Mouse (Mus musculus) forebrain, embryonic 16.5 days (tissue): Measurements from ENCODE around the gene Pced1b. TPM values are rescaled to one million over a fixed set of nuclear protein-coding genes. Genes with fewer than 3 reads are reported as not detected.

Experiments
- ATAC-seq: fragments of 200-750 bp; cut with Nextera tagmentation; 2 replicates; pipeline ENCODE4 v1.8.0; 2017; ENCODE audit warnings: mild to moderate bottlenecking, moderate library complexity
- H3K27ac ChIP-seq: fragments of 300-500 bp; sonication (generic); 2 replicates; pipeline ENCODE4 v1.5.1; 2014; ENCODE audit warnings: low read length, control low read depth
- H3K27me3 ChIP-seq: fragments of 300-500 bp; sonication (generic); replicated peaks from 2 replicates; pipeline ENCODE4 v1.6.1; 2014; ENCODE audit warnings: low read length; ENCODE audit not compliant: control insufficient read depth, insufficient read depth
- H3K36me3 ChIP-seq: fragments of 300-500 bp; sonication (generic); 2 replicates; pipeline ENCODE4 v1.6.1; 2014; ENCODE audit not compliant: control insufficient read depth, insufficient read depth
- H3K4me1 ChIP-seq: fragments of 300-500 bp; sonication (generic); replicated peaks from 2 replicates; pipeline ENCODE4 v1.6.1; 2014; ENCODE audit warnings: low read length; ENCODE audit not compliant: control insufficient read depth, insufficient read depth
- H3K4me2 ChIP-seq: fragments of 300-500 bp; sonication (generic); 2 replicates; pipeline ENCODE4 v1.6.1; 2014; ENCODE audit warnings: mild to moderate bottlenecking, low read length, control low read depth
- H3K4me3 ChIP-seq: fragments of 300-500 bp; sonication (generic); replicated peaks from 2 replicates; pipeline ENCODE4 v1.5.1; 2014; ENCODE audit warnings: mild to moderate bottlenecking, low read length, control low read depth
- H3K9ac ChIP-seq: fragments of 300-500 bp; sonication (generic); replicated peaks from 2 replicates; pipeline ENCODE4 v1.6.1; 2014; ENCODE audit warnings: low read depth, low read length, control low read depth
- H3K9me3 ChIP-seq: fragments of 300-500 bp; sonication (generic); 2 replicates; pipeline ENCODE4 v1.6.1; 2016; ENCODE audit warnings: low read length; ENCODE audit not compliant: control insufficient read depth
- WGBS: fragments of 180-500 bp; shearing (Covaris S2); extraction: QIAGEN DNeasy Blood & Tissue Kit; methylation state at CpG from one replicate; pipeline ENCODE4 v1.1.7; 2014; 5-methylcytosine and 5-hydroxymethylcytosine counted together
- polyA plus RNA-seq: library from polyadenylated mRNA; unstranded; fragments of >200 nt; fragmentation: Nextera tagmentation; extraction: Ambion mirVana; gene quantifications from 2 replicates; pipeline ENCODE4 v1.2.1, GENCODE M21; 2015

The Pced1b gene
- polyA plus RNA-seq, 1 experiment from 2014 or later: 4.3 TPM

DNA sequence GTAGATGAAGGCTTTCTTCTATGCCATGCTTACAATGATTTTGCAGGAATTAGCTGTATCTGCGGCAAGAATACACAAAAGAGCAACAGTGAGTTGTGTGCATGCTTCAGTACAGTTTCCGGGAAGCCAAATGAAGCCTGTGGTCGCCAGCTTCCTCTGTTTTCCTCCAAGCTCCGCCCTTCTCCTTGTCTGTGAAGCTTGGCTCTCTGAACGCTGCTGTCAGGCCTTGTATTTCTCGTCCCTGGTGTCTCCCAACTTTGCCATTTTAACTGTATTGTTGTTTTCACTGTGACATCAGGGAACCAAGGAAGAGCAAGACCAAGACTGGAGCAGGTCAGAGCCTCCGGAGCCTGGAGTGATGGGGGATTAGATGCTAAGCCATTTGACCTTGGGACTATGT, 177.5 kb downstream of the Pced1b start:
- no peaks in the 10 kb centered on the region for H3K9me3 ChIP-seq
- H3K27ac ChIP-seq: no peak overlapping the region
- H3K4me2 ChIP-seq: no peak overlapping the region
- 60% methylated on average over 7 of the region's 7 CpGs for WGBS
- no peak for ATAC-seq
- no peak overlapping the region for H3K9ac ChIP-seq
- no peak overlapping the region for H3K4me3 ChIP-seq
- H3K4me1 ChIP-seq: no peaks in the 10 kb centered on the region
- H3K27me3 ChIP-seq: no peaks in the 10 kb centered on the region
- H3K36me3 ChIP-seq: no peaks in the 10 kb centered on the region

- whole genome bisulfite sequencing: 85% methylated on average over 3 of the region's 3 CpGs
- H3K36me3 ChIP-seq: no peaks in the 10 kb centered on the region
- no peak for ATAC-seq
- H3K9ac ChIP-seq: no peak overlapping the region
- no peak overlapping the region for H3K27ac ChIP-seq
- H3K4me1 ChIP-seq: no peaks in the 10 kb centered on the region
- no peaks in the 10 kb centered on the region for H3K9me3 ChIP-seq
- no peaks in the 10 kb centered on the region for H3K27me3 ChIP-seq
- no peak overlapping the region for H3K4me3 ChIP-seq
- H3K4me2 ChIP-seq: no peak overlapping the region
Measured at GRCm38 (mm10) chr15:97424961-97425360, 178.1 kb downstream of the Pced1b start.

GRCm38 (mm10) chr15:97429201-97429900, 182.4 kb downstream of the Pced1b start:
- WGBS: 89% methylated on average over 12 of the region's 12 CpGs
- H3K4me2 ChIP-seq: no peak overlapping the region
- no peaks in the 10 kb centered on the region for H3K36me3 ChIP-seq
- H3K9me3 ChIP-seq: no peaks in the 10 kb centered on the region
- H3K9ac ChIP-seq: no peak overlapping the region
- H3K27ac ChIP-seq: no peak overlapping the region
- H3K4me1 ChIP-seq: no peaks in the 10 kb centered on the region
- no peak for ATAC-seq
- H3K4me3 ChIP-seq: no peak overlapping the region
- no peaks in the 10 kb centered on the region for H3K27me3 ChIP-seq

- H3K4me2 ChIP-seq: no peak overlapping the region
- no peaks in the 10 kb centered on the region for H3K36me3 ChIP-seq
- WGBS: 88% methylated on average over 6 of the region's 6 CpGs
- H3K9me3 ChIP-seq: no peaks in the 10 kb centered on the region
- no peak overlapping the region for H3K4me3 ChIP-seq
- H3K4me1 ChIP-seq: no peaks in the 10 kb centered on the region
- ATAC-seq: no peak
- no peaks in the 10 kb centered on the region for H3K27me3 ChIP-seq
- no peak overlapping the region for H3K27ac ChIP-seq
- H3K9ac ChIP-seq: no peak overlapping the region
Measured at GRCm38 (mm10) chr15:97431533-97431932, 184.6 kb downstream of the Pced1b start.

DNA sequence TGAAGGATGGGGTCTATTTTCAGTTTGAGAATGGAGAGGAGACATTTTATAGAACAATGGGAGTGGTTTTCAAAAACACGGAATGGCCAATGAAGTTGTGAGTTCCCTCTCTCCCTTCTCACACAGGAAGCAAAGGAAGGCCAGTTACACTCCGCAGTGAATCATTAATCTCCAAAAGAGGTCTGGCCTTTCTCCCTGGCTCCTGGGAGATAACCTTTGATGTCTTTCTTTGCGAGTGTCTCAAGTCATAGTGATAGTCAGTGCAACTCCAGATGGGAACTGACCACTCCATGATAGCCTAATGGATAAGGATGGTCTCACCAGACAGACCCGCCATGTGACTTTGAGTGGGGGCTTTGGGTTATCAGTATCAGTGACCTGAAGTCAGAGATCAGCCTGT, 185.3 kb downstream of the Pced1b start:
- Histone ChIP-seq H3K9ac (no peak overlapping the region), H3K4me3 (no peak overlapping the region), H3K4me1 (no peaks in the 10 kb centered on the region), H3K9me3 (no peaks in the 10 kb centered on the region), H3K27ac (no peak overlapping the region), H3K27me3 (no peaks in the 10 kb centered on the region), H3K36me3 (no peaks in the 10 kb centered on the region), H3K4me2 (no peak overlapping the region)
- ATAC-seq: no peak
- WGBS: 80% methylated on average over 4 of the region's 4 CpGs

Other genes starting within 250 kb of the Pced1b start
- gene Slc38a4, start 191.2 kb upstream of the Pced1b start, polyA plus RNA-seq: 3.7 and 5.0 TPM in 2 replicates
- gene Amigo2, start 180 bp downstream of the Pced1b start, polyA plus RNA-seq: 5.1 and 7.0 TPM in 2 replicates